Mouse (Mus musculus) liver, embryonic 11.5 days (tissue): ENCODE results near the gene Fam136a. TPM values are rescaled to one million over a fixed set of nuclear protein-coding genes. Genes with fewer than 3 reads are reported as not detected.

ENCODE experiments used
- ATAC-seq: fragments of 200-750 bp; cut with Nextera tagmentation; replicated peaks from 2 replicates; pipeline ENCODE4 v1.8.0; 2017; ENCODE audit warnings: moderate number of reproducible peaks, mild to moderate bottlenecking, moderate TSS enrichment, moderate library complexity; ENCODE audit not compliant: low FRiP score
- DNase-seq: peaks from one replicate; pipeline ENCODE4 v3.0.0-alpha.2; 2017; ENCODE audit warnings: low spot score
- H3K27ac ChIP-seq: fragments of 300-500 bp; sonication (generic); 2 replicates; pipeline ENCODE4 v1.5.1; 2014; ENCODE audit warnings: mild to moderate bottlenecking, low read depth, low read length, control low read depth
- H3K27me3 ChIP-seq: fragments of 300-500 bp; sonication (generic); replicated peaks from 2 replicates; pipeline ENCODE4 v1.6.1; 2014; ENCODE audit warnings: low read length, mixed read lengths; ENCODE audit not compliant: control insufficient read depth, insufficient read depth
- H3K36me3 ChIP-seq: fragments of 300-500 bp; sonication (generic); 2 replicates; pipeline ENCODE4 v1.6.1; 2014; ENCODE audit warnings: mild to moderate bottlenecking, low read length, moderate library complexity, mixed read lengths; ENCODE audit not compliant: control insufficient read depth, insufficient read depth
- H3K4me1 ChIP-seq: fragments of 300-500 bp; sonication (generic); replicated peaks from 2 replicates; pipeline ENCODE4 v1.6.1; 2014; ENCODE audit warnings: low read length, mixed read lengths; ENCODE audit not compliant: control insufficient read depth, insufficient read depth
- H3K4me2 ChIP-seq: fragments of 300-500 bp; sonication (generic); 2 replicates; pipeline ENCODE4 v1.6.1; 2014; ENCODE audit warnings: mild to moderate bottlenecking, control low read depth, moderate library complexity
- H3K4me3 ChIP-seq: fragments of 300-500 bp; sonication (generic); 2 replicates; pipeline ENCODE4 v1.5.1; 2014; ENCODE audit warnings: low read depth, low read length, control low read depth
- H3K9ac ChIP-seq: fragments of 300-500 bp; sonication (generic); 2 replicates; pipeline ENCODE4 v1.6.1; 2014; ENCODE audit warnings: low read depth, low read length, control low read depth
- H3K9me3 ChIP-seq: fragments of 300-500 bp; sonication (generic); 2 replicates; pipeline ENCODE4 v1.6.1; 2016; ENCODE audit warnings: low read length, inconsistent platforms, mixed read lengths; ENCODE audit not compliant: control insufficient read depth
- WGBS: fragments of 180-500 bp; shearing (Covaris S2); extraction: QIAGEN DNeasy Blood & Tissue Kit; methylation state at CpG from one replicate; pipeline ENCODE4 v1.1.7; 2014; 5-methylcytosine and 5-hydroxymethylcytosine counted together
- polyA plus RNA-seq: library from polyadenylated mRNA; unstranded; fragments of >200 nt; fragmentation: Nextera tagmentation; extraction: Ambion mirVana; gene quantifications from 2 replicates; pipeline ENCODE4 v1.2.1, GENCODE M21; 2014

Gene Fam136a
- polyA plus RNA-seq, 1 experiment from 2014 or later, result 188 TPM

DNA sequence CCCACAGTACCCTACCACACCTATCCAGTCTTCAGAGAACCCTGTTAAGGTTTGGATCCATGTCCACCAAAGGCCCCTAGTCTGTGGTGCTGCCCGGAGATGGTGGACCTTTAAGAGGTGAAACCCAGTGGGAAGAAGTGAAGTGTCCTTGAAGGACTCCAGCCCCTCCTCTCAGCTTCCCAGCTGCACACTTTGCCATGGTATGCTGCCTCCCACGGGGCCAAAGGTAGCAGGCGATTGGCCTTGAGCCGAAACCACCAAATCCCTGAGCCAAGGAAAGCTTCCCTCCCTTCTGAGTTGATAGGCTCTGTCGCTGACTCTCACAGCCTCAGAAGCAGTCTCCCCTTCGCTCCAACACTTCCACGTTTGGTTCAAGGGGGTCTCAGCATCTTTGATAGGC, 4.8 kb upstream of the Fam136a start:
- Histone ChIP-seq H3K4me1 (no peaks in the 10 kb centered on the region), H3K36me3 (no peaks in the 10 kb centered on the region), H3K27ac (no peak overlapping the region), H3K4me3 (no peak overlapping the region), H3K27me3 (no peaks in the 10 kb centered on the region), H3K9me3 (no peaks in the 10 kb centered on the region), H3K9ac (no peak overlapping the region), H3K4me2 (no peak overlapping the region)
- 61% methylated on average over 7 of the region's 7 CpGs for WGBS
- ATAC-seq, result no peak
- no peak for DNase-seq

DNA sequence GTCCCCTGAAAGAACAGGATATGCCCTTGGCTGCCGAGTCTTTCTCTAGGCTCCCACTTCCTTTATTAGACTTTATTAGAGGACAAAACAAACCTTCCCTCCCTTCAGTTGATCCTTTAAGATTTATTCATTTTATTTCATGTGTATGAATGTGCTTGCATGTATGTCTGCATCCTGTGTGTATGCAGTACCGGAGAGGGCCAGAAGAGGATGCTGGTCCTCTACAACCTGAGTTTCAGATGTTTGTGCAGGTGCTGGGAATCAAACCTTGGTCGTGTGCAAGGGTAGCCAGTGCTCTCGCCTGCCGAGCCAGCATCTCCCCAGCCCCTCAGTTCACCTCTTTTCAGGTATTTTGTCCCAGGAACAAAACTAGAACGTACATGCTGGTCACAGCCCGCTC, 4.1 kb upstream of the Fam136a start:
- Histone ChIP-seq H3K9ac (no peak overlapping the region), H3K4me1 (peaks cover 5% of the 10 kb centered on the region), H3K4me2 (no peak overlapping the region), H3K27ac (no peak overlapping the region), H3K36me3 (no peaks in the 10 kb centered on the region), H3K27me3 (no peaks in the 10 kb centered on the region), H3K4me3 (no peak overlapping the region), H3K9me3 (no peaks in the 10 kb centered on the region)
- WGBS, result 81% methylated on average over 7 of the region's 7 CpGs
- DNase-seq (no peak), ATAC-seq (no peak)

DNA sequence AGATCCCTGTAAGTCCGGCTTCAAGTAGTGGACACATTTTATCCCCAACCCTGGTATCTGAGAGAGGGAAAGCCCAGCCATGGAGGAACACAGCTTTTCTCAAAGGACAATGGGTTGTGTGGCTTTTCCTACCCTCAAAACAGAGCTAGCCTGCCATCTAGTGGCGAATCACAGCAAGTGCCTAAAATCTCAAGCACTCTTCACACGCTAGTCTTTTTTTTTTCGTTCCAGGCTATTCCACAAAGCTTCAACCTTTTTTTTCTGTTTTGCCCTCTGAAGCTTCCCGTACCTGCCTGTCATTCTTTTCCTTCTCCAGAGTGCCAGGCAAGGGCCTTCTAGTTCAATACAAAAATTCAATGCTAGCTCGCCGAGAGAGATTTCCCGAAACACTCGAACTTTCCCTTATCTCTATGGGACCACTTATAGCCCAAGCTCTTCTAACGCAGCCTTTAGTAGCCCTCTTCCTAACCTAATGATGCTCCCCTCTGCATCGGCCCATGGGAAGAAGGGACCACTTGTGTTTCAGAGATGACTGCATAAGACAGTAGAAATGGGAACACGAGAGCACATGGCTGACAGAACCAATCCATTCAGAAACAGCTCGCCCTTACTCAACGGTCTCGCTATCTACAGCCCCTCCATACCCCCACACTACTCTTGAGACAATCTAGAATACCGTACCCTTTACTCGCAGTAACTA, 854 bp upstream of the Fam136a start:
- Histone ChIP-seq H3K36me3 (peaks cover 3% of the 10 kb centered on the region; the same call in 1 of the 2 replicates), H3K4me3 (peak overlapping the region; percentile 80), H3K9me3 (no peaks in the 10 kb centered on the region), H3K9ac (peak overlapping the region; percentile 73), H3K4me2 (peak overlapping the region; percentile 99), H3K27me3 (no peaks in the 10 kb centered on the region), H3K4me1 (peaks cover 14% of the 10 kb centered on the region), H3K27ac (peak overlapping the region; percentile 13)
- 2% methylated on average over 17 of the region's 17 CpGs for WGBS
- DNase-seq (peak; percentile 71), ATAC-seq (peak; percentile 24)

DNA sequence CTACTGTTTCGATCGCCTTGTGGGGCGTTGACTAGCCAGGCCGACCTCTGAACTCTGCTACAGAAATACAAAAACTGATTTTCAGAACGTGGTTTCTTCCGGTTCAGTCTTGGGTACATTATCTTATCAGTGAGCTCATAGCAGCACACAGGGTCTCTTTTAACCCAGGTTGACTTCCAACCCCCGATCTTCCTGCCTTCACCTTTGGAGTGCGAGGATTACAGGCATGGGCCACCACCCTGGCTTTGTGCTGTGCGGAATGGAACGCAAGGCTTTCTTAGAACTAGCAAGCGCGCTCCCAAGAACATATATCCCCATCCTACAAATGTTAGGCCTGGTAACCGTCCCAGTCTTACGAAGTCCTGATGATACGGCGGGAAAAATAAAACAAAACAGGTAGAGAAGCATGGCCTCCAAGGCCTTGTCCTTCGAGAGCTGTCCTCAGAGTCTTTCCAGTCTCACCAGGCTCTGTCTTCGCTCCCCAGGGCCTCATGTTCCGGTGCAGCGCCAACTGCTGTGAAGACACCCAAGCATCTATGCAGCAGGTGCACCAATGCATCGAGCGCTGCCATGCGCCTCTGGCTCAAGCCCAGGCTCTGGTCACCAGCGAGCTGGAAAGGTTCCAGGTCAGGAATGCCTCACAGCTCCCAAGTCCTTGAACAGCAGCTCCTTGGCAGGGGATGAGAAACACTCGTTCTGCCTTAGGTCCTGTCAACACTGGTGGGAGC, 843 bp downstream of the Fam136a start:
- Histone ChIP-seq H3K4me2 (peak overlapping the region; percentile 99), H3K36me3 (peaks cover 3% of the 10 kb centered on the region; the same call in 1 of the 2 replicates), H3K9ac (peak overlapping the region; percentile 92), H3K27me3 (no peaks in the 10 kb centered on the region), H3K4me1 (peaks cover 19% of the 10 kb centered on the region), H3K9me3 (no peaks in the 10 kb centered on the region), H3K27ac (peak overlapping the region; percentile 79), H3K4me3 (peak overlapping the region; percentile 80)
- DNase-seq (peak; percentile 47), ATAC-seq (no peak; the same call in 1 of the 2 replicates)
- WGBS, result 42% methylated on average over 25 of the region's 25 CpGs

DNA sequence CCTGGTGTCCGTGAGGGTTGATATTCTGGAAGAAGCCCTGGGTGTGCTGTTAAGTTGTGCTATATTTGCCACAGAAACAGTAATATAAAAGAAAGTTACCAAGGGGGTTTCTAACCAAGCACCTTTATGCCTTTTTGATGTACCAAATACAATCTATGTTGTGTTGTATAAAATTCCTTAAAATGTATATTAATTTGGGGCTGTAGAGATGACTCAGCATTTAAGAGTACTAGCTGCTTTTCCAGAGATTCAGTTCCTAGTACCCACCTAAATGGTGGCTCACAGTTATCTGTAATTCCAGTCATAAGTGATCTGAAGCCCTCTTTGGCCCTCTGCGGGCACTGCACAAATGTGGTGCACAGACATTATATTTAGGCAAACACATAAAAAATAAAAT, 1.4 kb downstream of the Fam136a start:
- Histone ChIP-seq H3K4me2 (peak overlapping the region; percentile 99), H3K27me3 (no peaks in the 10 kb centered on the region), H3K36me3 (peaks cover 3% of the 10 kb centered on the region; the same call in 1 of the 2 replicates), H3K9me3 (no peaks in the 10 kb centered on the region), H3K4me3 (peak overlapping the region; percentile 80), H3K4me1 (peaks cover 19% of the 10 kb centered on the region), H3K27ac (peak overlapping the region; percentile 79), H3K9ac (peak overlapping the region; percentile 92)
- DNase-seq, result no peak
- 69% methylated on average over 2 of the region's 2 CpGs for WGBS
- no peak for ATAC-seq

DNA sequence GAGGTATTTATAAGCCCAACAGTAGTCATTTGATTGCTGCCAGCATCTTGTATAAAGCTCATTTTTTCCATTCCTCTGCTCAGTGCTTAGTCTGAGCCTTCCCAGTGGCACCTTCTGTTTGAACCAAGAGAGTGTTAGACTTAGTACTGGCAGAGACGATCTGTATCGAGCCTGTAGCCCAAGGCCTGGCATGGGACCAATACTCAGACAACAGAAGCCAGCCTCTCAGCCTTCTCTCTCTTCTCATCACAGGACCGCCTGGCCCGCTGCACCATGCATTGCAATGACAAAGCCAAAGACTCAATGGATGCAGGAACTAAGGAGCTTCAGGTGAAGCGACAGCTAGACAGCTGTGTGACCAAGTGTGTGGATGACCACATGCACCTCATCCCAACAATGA, 3.0 kb downstream of the Fam136a start:
- Histone ChIP-seq H3K4me3 (no peak overlapping the region), H3K27me3 (no peaks in the 10 kb centered on the region), H3K36me3 (peaks cover 3% of the 10 kb centered on the region; the same call in 1 of the 2 replicates), H3K27ac (no peak overlapping the region), H3K9me3 (no peaks in the 10 kb centered on the region), H3K4me2 (no peak overlapping the region), H3K9ac (no peak overlapping the region), H3K4me1 (peaks cover 30% of the 10 kb centered on the region)
- no peak for DNase-seq
- no peak for ATAC-seq
- WGBS, result 92% methylated on average over 5 of the region's 5 CpGs

DNA sequence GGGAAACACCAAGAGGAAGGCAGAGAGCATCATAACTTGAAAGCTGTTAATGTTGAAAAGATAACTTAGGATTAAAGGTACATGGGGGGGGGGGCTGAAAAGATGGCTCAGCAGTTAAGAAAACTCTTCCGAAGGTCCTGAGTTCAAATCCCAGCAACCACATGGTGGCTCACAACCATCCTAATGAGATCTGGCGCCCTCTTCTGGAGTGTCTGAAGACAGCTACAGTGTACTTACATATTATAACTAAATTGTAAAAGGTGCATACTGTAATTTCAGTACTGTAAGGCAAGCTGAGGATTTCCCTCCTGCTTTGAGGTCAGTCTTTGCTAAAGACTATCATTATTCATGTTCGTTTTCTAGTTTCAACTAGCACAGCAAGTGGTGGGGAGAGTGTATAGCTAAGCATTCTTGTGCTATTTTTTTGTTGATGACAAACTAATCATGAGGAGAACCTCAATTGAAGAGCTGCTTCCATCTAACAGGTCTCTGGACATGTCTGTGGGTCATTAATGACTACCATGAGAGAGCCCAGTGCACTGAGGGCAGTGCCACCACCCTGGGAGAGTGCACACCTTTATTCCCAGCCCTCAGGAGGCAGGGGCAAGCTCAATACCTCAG, 4.8 kb downstream of the Fam136a start:
- no peaks in the 10 kb centered on the region for H3K27me3 ChIP-seq
- peak overlapping the region; percentile 83 for H3K9ac ChIP-seq
- H3K4me1 ChIP-seq, result peaks cover 31% of the 10 kb centered on the region
- peaks cover 3% of the 10 kb centered on the region; the same call in 1 of the 2 replicates for H3K36me3 ChIP-seq
- H3K9me3 ChIP-seq, result no peaks in the 10 kb centered on the region
- peak overlapping the region; percentile 91 for H3K27ac ChIP-seq
- H3K4me2 ChIP-seq, result peak overlapping the region; percentile 84
- DNase-seq, result no peak
- ATAC-seq, result no peak
- H3K4me3 ChIP-seq, result peak overlapping the region; percentile 91
- WGBS, result 59% methylated on average over 3 of the region's 3 CpGs

DNA sequence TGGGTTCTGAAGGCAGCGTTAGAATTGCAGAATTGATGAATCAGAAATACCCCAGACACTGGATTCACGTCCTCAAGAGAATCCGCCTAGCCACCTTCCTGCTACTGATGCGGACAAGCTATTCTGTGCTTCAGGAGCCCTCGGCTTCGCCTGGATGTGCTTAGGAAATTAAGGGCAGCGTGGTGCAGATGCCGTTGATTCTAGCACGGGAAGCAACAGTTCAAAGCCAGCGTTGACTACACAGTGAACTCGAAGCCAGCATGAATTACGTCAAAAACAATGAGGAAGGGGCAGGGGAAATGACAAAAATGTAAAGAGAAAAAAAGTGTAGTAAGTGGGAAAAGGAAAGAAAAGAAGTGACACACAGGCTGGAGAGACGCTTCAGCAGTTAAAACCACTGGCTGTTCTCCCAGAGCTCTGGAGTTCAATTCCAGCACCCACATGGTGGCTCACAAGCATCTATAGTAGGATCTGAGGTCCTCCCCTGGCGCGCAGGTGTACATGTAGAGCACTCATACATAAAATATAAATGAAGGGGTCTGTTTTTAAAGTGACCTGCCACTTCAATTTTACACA, 5.4 kb downstream of the Fam136a start, which contains the start of gene Snrpg:
Snrpg (plus strand) TSS at position 541 of the 576 bp plus-strand sequence.
- ATAC-seq (peak; percentile 24), DNase-seq (no peak)
- Histone ChIP-seq H3K27me3 (no peaks in the 10 kb centered on the region), H3K4me2 (peak within 1 kb of the TSS; percentile 84), H3K9ac (peak within 1 kb of the TSS; percentile 94), H3K4me1 (peaks cover 31% of the 10 kb centered on the region), H3K27ac (peak within 1 kb of the TSS; percentile 91), H3K9me3 (no peaks in the 10 kb centered on the region), H3K4me3 (peak within 1 kb of the TSS; percentile 91), H3K36me3 (peaks cover 4% of the 10 kb centered on the region; the same call in 1 of the 2 replicates)
- 15% methylated on average over 15 of the region's 15 CpGs for WGBS
